Mouse (Mus musculus) intestine, postnatal 0 days (tissue): ENCODE data around the gene Eif3b. TPM values are rescaled to one million over a fixed set of nuclear protein-coding genes. Genes with fewer than 3 reads are reported as not detected.
A peak's percentile ranks its signal among the peaks of the same experiment; 100 is the strongest.
"Not testable (repeated sequence)": the region's sequence is repeated elsewhere in the genome, so short reads cannot be mapped to it uniquely, and the experiment has no call there.

Source experiments
- ATAC-seq: fragments of 200-750 bp; cut with Nextera tagmentation; 2 replicates; pipeline ENCODE4 v1.8.0; 2017; ENCODE audit warnings: mild to moderate bottlenecking, moderate TSS enrichment, moderate library complexity
- H3K27ac ChIP-seq: fragments of 300-500 bp; sonication (generic); 2 replicates; pipeline ENCODE4 v1.5.1; 2014; ENCODE audit warnings: mild to moderate bottlenecking, low read depth, low read length, moderate library complexity
- H3K27me3 ChIP-seq: fragments of 300-500 bp; sonication (generic); replicated peaks from 2 replicates; pipeline ENCODE4 v1.6.1; 2014; ENCODE audit warnings: low read length, mixed read lengths; ENCODE audit not compliant: control insufficient read depth, insufficient read depth
- H3K36me3 ChIP-seq: fragments of 300-500 bp; sonication (generic); 2 replicates; pipeline ENCODE4 v1.6.1; 2014; ENCODE audit warnings: mild to moderate bottlenecking, moderate library complexity; ENCODE audit not compliant: control insufficient read depth, insufficient read depth
- H3K4me1 ChIP-seq: fragments of 300-500 bp; sonication (generic); replicated peaks from 2 replicates; pipeline ENCODE4 v1.6.1; 2014; ENCODE audit warnings: antibody characterized with exemption, low read length, mixed read lengths; ENCODE audit not compliant: control insufficient read depth, insufficient read depth
- H3K4me2 ChIP-seq: fragments of 300-500 bp; sonication (generic); replicated peaks from 2 replicates; pipeline ENCODE4 v1.6.1; 2014; ENCODE audit warnings: low read depth, mild to moderate bottlenecking, moderate library complexity
- H3K4me3 ChIP-seq: fragments of 300-500 bp; sonication (generic); 2 replicates; pipeline ENCODE4 v1.5.1; 2014; ENCODE audit warnings: low read depth, low read length
- H3K9ac ChIP-seq: fragments of 300-500 bp; sonication (generic); 2 replicates; pipeline ENCODE4 v1.6.1; 2014; ENCODE audit warnings: mild to moderate bottlenecking, low read depth, low read length
- H3K9me3 ChIP-seq: fragments of 300-500 bp; sonication (generic); 2 replicates; pipeline ENCODE4 v1.6.1; 2016; ENCODE audit warnings: mixed run types; ENCODE audit not compliant: control insufficient read depth
- CTCF ChIP-seq: sonication (generic); IDR thresholded peaks from 2 replicates; pipeline ENCODE4 v1.5.1; 2016; ENCODE audit warnings: low read depth, mild to moderate bottlenecking, control low read depth, antibody characterized with exemption, moderate library complexity
- WGBS: fragments of 180-500 bp; shearing (Covaris S2); extraction: QIAGEN DNeasy Blood & Tissue Kit; methylation state at CpG from one replicate; pipeline ENCODE4 v1.1.7; 2014; 5-methylcytosine and 5-hydroxymethylcytosine counted together
- polyA plus RNA-seq: library from polyadenylated mRNA; unstranded; fragments of >200 nt; fragmentation: Nextera tagmentation; extraction: Ambion mirVana; gene quantifications from 2 replicates; pipeline ENCODE4 v1.2.1, GENCODE M21; 2015

Gene Eif3b
- polyA plus RNA-seq, 1 experiment from 2014 or later, result 54.6 TPM

DNA sequence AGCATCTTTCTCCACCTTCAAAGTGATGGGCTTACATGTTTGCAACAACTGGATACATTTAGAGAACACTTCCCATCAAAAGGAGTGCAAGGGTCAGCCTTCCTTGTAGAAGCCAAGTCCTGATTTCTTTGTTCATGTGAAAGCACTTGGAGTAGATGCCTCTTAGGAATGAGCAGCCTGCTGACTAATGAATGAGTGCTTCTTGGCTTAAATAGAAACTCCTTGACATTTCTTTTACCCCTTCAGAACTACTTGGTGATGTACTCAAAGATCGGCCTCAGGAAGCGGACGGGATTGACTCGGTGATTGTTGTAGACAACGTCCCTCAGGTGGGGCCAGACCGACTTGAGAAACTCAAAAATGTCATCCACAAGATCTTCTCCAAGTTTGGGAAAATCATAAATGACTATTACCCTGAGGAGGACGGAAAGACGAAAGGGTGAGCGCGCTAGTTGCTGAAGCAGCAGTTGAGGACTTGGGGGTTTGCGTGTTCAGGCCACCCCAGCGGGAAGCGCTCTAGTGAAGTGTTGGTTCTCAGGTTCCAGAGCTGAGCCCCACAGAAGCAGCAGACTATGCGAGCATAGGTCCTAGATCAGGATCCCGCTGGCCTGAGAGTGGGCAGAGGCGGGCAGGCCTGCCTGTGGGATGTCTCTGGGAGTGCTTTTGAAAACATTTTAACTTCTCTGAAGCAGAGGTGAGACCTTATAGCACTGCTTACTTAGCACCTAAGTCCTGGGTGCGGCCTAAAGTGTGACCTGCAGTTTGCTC is 6.1 kb downstream of the Eif3b start:
- Histone ChIP-seq H3K27me3 (no peaks in the 10 kb centered on the region), H3K36me3 (peaks cover 54% of the 10 kb centered on the region), H3K4me3 (no peak overlapping the region), H3K9ac (no peak overlapping the region), H3K27ac (no peak overlapping the region), H3K9me3 (no peaks in the 10 kb centered on the region), H3K4me2 (no peak overlapping the region), H3K4me1 (no peaks in the 10 kb centered on the region; the same call in 1 of the 2 replicates)
- TF ChIP-seq CTCF, result no peak
- WGBS, result 94% methylated on average over 17 of the region's 17 CpGs
- no peak for ATAC-seq

DNA sequence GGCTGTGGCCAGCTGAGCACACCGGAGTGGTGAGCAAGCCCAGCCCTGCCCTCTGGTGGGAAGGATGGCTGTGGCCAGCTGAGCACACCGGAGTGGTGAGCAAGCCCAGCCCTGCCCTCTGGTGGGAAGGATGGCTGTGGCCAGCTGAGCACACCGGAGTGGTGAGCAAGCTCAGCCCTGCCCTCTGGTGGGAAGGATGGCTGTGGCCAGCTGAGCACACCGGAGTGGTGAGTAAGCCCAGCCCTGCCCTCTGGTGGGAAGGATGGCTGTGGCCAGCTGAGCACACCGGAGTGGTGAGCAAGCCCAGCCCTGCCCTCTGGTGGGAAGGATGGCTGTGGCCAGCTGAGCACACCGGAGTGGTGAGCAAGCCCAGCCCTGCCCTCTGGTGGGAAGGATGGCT is 20.0 kb downstream of the Eif3b start:
- not testable (repeated sequence) for H3K27ac ChIP-seq, ATAC-seq, H3K4me3 ChIP-seq, H3K4me2 ChIP-seq, H3K9ac ChIP-seq, H3K4me1 ChIP-seq, H3K9me3 ChIP-seq, H3K27me3 ChIP-seq
- peaks cover 83% of the 10 kb centered on the region for H3K36me3 ChIP-seq
- peak; percentile 70 for TF ChIP-seq CTCF
- WGBS, result 43% methylated on average over 3 of the region's 6 CpGs

DNA sequence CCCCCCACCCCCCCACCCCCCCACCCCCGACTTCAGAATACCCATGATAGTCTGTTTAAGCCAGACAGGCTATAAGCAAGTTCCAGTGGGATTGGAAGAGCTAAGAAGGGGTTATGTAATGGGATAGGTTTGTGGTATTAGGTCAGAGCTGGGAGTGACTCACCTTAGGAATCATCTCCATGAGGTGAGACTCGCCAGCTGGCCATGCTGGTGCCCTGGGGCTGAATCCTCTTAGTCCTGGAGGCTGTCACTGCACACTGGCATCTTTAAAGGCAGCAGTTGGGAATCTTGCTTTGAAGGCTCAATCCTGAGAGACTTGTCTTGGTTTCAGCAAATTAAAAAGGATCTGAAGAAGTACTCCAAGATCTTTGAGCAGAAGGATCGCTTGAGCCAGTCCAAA is 22.3 kb downstream of the Eif3b start:
- no peak for TF ChIP-seq CTCF
- ATAC-seq, result no peak
- no peak overlapping the region for H3K4me2 ChIP-seq
- WGBS, result 96% methylated on average over 3 of the region's 3 CpGs
- H3K4me1 ChIP-seq, result no peaks in the 10 kb centered on the region
- H3K9me3 ChIP-seq, result no peaks in the 10 kb centered on the region
- H3K27me3 ChIP-seq, result no peaks in the 10 kb centered on the region
- no peak overlapping the region for H3K27ac ChIP-seq
- no peak overlapping the region for H3K9ac ChIP-seq
- H3K36me3 ChIP-seq, result peaks cover 72% of the 10 kb centered on the region
- H3K4me3 ChIP-seq, result no peak overlapping the region

DNA sequence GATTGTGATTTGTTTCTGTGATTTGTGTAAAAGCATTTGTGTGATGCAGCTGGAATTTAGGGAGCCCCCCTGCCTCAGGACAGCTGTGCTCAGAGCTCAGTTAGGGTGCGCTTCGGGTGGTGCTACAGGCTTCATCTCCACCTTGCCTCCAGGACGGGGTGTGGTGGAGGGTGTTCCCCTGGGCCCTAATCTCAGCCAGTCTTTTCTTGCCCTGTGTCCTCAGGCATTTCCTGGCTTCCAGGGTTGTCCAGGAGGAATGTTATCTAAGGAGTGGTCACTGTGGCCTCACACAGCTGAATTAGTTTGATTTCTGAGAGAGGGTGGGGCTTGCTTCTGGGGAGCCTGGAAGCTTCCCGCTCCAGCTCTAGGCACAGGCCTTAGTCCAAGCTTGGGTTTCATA is 24.9 kb downstream of the Eif3b start:
- Histone ChIP-seq H3K9ac (no peak overlapping the region), H3K4me3 (no peak overlapping the region), H3K36me3 (peaks cover 51% of the 10 kb centered on the region), H3K27me3 (no peaks in the 10 kb centered on the region), H3K27ac (no peak overlapping the region), H3K4me2 (no peak overlapping the region), H3K9me3 (no peaks in the 10 kb centered on the region), H3K4me1 (no peaks in the 10 kb centered on the region)
- ATAC-seq, result no peak
- TF ChIP-seq CTCF, result no peak
- 58% methylated on average over 4 of the region's 4 CpGs for WGBS

DNA sequence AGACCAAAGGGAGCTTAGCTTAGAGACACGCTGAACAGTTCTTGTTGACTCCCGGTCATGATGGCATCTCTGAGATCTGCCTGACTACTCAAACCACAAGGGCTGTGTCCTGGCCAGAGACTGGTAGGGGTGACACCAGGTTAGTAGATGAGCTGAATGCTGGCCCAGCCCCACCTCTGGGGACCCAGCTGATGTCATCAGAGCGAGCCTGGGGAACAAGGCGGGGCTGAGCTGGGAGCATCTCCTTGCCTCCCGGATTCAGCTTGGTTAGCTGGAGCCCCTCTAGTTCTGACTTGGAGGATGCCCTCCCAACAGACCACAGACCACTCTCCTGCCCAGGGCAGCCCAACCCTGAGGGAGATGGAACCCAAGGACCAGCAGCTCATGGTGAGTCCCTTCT is 26.2 kb downstream of the Eif3b start, which contains the start of gene Gm4869:
Gene Gm4869, plus strand, starts transcription at position 301 of the 400 bp plus-strand sequence.
- Histone ChIP-seq H3K27ac (no peak within 1 kb of the TSS), H3K4me3 (no peak within 1 kb of the TSS), H3K27me3 (no peaks in the 10 kb centered on the region), H3K9me3 (no peaks in the 10 kb centered on the region), H3K4me2 (no peak within 1 kb of the TSS), H3K36me3 (peaks cover 44% of the 10 kb centered on the region), H3K4me1 (no peaks in the 10 kb centered on the region), H3K9ac (no peak within 1 kb of the TSS)
- TF ChIP-seq CTCF, result no peak
- 82% methylated on average over 5 of the region's 5 CpGs for WGBS
- no peak for ATAC-seq

DNA sequence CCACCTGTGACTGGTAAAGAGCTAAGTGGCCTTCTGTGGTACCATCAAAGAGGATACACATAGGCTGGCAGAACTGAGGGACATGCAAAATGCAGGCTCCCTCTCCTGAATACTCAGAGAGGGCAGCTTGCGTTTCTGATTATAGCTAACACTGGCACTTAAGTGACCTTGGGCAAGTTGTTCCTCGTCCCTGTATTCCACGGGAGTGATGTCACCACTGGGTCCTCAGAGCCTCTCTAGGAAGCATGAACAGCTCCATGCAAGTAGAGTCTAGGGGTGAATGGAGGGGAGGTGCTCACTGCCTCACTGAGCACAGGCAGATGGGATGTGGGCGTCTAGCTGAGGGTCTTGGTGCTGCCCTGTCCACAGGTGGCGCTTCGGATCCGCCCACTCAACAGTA is 26.9 kb downstream of the Eif3b start:
- TF ChIP-seq CTCF, result no peak
- H3K4me2 ChIP-seq, result no peak overlapping the region
- H3K27ac ChIP-seq, result no peak overlapping the region
- H3K4me1 ChIP-seq, result no peaks in the 10 kb centered on the region
- H3K36me3 ChIP-seq, result peaks cover 38% of the 10 kb centered on the region
- no peak overlapping the region for H3K4me3 ChIP-seq
- H3K9me3 ChIP-seq, result no peaks in the 10 kb centered on the region
- no peak for ATAC-seq
- no peaks in the 10 kb centered on the region for H3K27me3 ChIP-seq
- no peak overlapping the region for H3K9ac ChIP-seq
- WGBS, result 69% methylated on average over 7 of the region's 7 CpGs
